Mouse (Mus musculus): Measurements from ENCODE around the gene Aamp. TPM values are rescaled to one million over a fixed set of nuclear protein-coding genes. Genes with fewer than 3 reads are reported as not detected.

The Aamp gene
- polyA plus RNA-seq, 1 experiment: 173 TPM

DNA sequence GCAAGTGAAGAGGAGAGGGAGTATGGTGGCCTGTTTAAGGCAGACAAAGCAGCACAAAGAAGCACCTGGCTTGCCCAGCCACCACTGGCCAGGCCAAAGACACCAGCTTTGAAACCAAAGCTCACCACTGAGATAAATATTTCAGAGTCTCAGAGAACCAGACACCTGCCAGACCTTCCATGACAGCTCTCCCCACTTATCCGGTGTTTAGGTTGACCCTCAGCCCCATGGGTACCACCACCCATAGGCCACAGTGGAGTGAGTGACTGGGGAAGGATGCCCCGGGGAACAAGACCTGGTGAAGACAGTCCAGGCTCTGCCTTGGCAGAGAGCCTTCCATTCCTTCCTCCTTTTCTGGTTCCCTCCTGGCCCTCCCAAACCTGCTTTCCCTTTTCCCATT is 18.3 kb upstream of the Aamp start:
- Histone ChIP-seq H3K4me3 (ENCODE audit: insufficient read depth, low read length) (peak overlapping the region; percentile 72; the same call in 1 of the 2 replicates), H3K4me1 (ENCODE audit: control insufficient read depth, insufficient read depth, low read length) (0 out of 2 replicates have a peak, but pooled peaks cover 2% of the 10 kb centered on the region), H3K27ac (ENCODE audit: insufficient read depth, low read length) (no peak overlapping the region)
- TF ChIP-seq CTCF (IDR thresholded peaks at IDR 0.05; ENCODE audit: extremely low read depth, insufficient read depth, low read length) (no peak), POLR2A (IDR thresholded peaks at IDR 0.05; ENCODE audit: extremely low read depth, insufficient read depth, low read length) (no peak)

DNA sequence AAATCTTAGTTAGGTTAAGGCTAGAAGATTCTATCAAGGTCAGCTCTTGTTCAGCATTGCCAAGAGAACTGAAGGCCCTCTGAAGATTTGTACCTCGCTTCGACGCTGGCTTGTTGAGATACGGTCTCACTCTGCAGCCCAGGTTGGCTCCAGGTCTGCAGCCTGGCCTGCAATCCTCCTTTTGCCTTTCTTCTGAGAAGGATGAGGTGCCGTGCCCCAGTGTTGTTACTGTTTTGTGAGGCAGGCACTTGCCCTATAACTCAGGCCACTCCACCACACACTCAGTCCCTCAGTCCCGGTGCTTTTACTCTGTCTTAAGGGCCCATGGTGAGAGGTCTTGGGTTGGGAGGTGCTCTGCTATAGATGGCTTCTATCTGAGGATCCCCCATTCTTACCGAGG is 17.7 kb upstream of the Aamp start:
- H3K4me3 ChIP-seq (ENCODE audit: insufficient read depth, low read length): no peak overlapping the region
- H3K27ac ChIP-seq (ENCODE audit: insufficient read depth, low read length): 0 out of 2 replicates have a peak overlapping the region, but pooled peaks have one; percentile 17
- H3K4me1 ChIP-seq (ENCODE audit: control insufficient read depth, insufficient read depth, low read length): 0 out of 2 replicates have a peak, but pooled peaks cover 2% of the 10 kb centered on the region
- TF ChIP-seq CTCF (IDR thresholded peaks at IDR 0.05; ENCODE audit: extremely low read depth, insufficient read depth, low read length): no peak
- no peak for TF ChIP-seq POLR2A (IDR thresholded peaks at IDR 0.05; ENCODE audit: extremely low read depth, insufficient read depth, low read length)

DNA sequence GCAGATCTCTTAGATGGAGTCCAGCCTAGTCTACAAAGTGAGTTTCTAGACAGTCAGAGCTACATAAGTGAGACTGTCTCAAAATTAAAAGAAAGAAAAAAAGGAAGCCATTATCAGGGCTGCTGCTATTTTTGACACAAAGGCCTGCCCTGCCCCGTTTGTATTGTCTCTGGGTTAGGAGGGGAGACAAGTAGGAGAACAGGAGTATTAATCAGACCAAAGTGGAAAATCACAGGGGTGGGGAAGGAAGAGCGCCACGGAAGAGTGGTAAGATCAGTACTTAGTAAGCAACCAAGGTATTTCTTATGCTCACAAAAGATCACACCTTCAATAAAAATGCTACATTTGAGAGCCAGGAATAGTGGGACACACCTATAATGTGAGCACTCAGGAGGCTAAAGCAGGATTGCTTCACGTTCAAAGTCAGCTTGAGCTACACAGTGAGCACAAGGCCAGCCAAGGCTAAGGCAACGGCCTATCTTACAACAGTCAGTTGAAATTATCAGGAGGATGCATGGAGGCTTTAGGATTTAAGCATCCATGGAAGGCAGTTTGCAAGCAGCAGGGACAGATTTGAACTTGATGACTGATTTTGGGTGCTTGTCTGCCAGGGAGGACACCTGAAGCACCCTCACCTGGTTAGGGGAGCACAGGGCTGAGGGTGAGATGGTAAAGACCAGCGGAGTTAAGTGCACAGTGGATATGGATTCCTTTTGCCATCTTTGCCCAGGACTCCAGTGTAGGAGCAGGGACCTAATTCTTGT is 16.0 kb upstream of the Aamp start:
- Histone ChIP-seq H3K4me3 (ENCODE audit: insufficient read depth, low read length) (no peak overlapping the region), H3K27ac (ENCODE audit: insufficient read depth, low read length) (peak overlapping the region; percentile 33), H3K4me1 (ENCODE audit: control insufficient read depth, insufficient read depth, low read length) (peaks cover 6% of the 10 kb centered on the region)
- no peak for TF ChIP-seq CTCF (IDR thresholded peaks at IDR 0.05; ENCODE audit: extremely low read depth, insufficient read depth, low read length)

DNA sequence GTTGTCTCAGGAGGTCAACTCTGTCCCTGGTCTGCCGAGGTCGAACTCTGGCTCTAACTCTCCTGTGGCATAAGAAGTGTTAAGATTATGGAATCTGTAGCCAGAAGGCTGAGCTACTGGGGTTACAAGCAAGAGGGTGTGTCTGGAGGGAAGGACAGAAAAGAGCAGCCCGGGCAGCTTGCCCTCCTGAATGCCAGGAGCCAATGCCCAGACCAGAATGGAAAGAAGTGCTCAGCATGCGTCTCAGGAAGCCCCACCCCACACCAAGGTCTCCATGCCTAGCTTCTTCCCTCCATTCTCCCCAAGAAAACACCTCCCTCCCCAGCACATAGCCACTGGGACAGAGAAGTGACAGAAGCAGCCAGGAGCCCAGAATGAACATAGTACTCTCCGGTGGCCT is 14.5 kb upstream of the Aamp start:
- H3K27ac ChIP-seq (ENCODE audit: insufficient read depth, low read length): peak overlapping the region; percentile 44; the same call in 1 of the 2 replicates
- no peak overlapping the region for H3K4me3 ChIP-seq (ENCODE audit: insufficient read depth, low read length)
- peaks cover 15% of the 10 kb centered on the region for H3K4me1 ChIP-seq (ENCODE audit: control insufficient read depth, insufficient read depth, low read length)
- TF ChIP-seq POLR2A (IDR thresholded peaks at IDR 0.05; ENCODE audit: extremely low read depth, insufficient read depth, low read length) (no peak), CTCF (IDR thresholded peaks at IDR 0.05; ENCODE audit: extremely low read depth, insufficient read depth, low read length) (no peak)

DNA sequence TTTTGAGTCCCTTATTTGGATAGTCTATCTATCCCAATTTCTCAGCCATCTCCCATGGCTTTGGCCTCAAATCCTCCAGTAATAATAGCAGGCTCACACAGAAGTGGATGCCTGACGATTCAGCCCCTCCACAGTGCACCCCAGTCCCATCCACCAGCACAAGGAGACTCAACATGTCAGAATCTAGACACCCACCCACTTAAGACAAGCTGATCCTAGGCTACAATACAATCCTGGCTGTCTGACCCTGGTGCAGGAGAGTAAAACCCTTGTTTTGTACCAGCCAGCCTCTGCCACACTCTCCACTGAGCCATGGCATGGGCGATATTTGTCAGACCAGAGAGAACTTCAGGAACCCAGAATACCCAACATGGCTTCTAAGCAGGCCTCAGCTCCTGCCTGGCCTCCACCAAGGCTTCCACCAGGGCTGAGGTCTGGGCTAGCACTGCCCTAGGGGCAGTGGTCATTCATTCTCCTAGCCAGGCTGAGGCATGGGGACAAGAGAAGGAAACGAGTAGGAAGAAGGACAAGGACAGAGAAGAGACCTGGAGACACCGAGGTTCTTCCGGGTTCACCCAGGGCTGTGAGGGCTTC is 13.7 kb upstream of the Aamp start:
- peak overlapping the region; percentile 44 for H3K27ac ChIP-seq (ENCODE audit: insufficient read depth, low read length)
- peaks cover 15% of the 10 kb centered on the region for H3K4me1 ChIP-seq (ENCODE audit: control insufficient read depth, insufficient read depth, low read length)
- H3K4me3 ChIP-seq (ENCODE audit: insufficient read depth, low read length): no peak overlapping the region

DNA sequence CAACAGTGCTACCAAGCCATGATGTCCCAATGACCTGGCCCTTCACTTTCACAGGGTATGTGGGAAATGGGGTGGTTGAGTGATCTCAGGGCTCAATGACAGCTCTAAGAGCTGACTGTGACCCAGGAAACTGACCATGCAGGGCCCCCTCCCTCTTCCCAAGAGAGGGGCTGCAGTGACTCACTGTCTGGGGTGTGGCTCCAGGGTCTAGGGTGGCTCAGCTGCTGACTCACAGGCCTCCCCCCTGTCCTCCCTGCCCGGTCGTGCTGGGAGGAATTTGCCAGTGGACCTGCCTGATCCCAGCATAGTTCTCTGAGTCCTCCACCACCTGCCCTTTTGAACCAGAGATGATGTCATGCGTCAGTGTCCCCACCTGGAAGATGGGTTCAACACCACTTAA is 12.7 kb upstream of the Aamp start:
- TF ChIP-seq POLR2A (IDR thresholded peaks at IDR 0.05; ENCODE audit: extremely low read depth, insufficient read depth, low read length): no peak
- no peak for TF ChIP-seq CTCF (IDR thresholded peaks at IDR 0.05; ENCODE audit: extremely low read depth, insufficient read depth, low read length)
- H3K4me3 ChIP-seq (ENCODE audit: insufficient read depth, low read length): no peak overlapping the region
- H3K4me1 ChIP-seq (ENCODE audit: control insufficient read depth, insufficient read depth, low read length): peaks cover 16% of the 10 kb centered on the region
- peak overlapping the region; percentile 47 for H3K27ac ChIP-seq (ENCODE audit: insufficient read depth, low read length)

More for the DNA sequence above, 13.7 kb upstream of the Aamp start:
- no peak for TF ChIP-seq POLR2A (IDR thresholded peaks at IDR 0.05; ENCODE audit: extremely low read depth, insufficient read depth, low read length)
- no peak for TF ChIP-seq CTCF (IDR thresholded peaks at IDR 0.05; ENCODE audit: extremely low read depth, insufficient read depth, low read length)

DNA sequence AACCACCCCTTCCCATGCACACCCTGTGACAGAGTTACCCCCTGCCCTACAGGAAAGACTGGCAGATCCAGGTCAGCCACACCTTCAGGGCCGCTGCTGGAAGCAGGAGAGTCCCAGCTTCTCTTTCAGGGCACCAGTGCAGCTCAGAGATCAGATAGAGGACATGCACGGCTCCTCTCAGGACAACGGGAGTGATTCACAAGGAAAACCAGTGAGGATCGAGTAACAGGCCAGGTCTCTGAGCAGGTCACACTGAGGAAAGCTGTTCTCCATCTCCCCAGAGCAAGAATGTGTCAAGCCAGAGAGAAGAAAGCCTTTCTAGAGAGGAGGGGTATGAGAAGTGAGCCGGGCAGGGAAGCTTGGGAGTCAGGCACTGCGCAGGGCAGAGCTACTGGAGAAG is 11.9 kb upstream of the Aamp start:
- TF ChIP-seq POLR2A (IDR thresholded peaks at IDR 0.05; ENCODE audit: extremely low read depth, insufficient read depth, low read length) (no peak), CTCF (IDR thresholded peaks at IDR 0.05; ENCODE audit: extremely low read depth, insufficient read depth, low read length) (no peak)
- Histone ChIP-seq H3K27ac (ENCODE audit: insufficient read depth, low read length) (peak overlapping the region; percentile 97), H3K4me3 (ENCODE audit: insufficient read depth, low read length) (no peak overlapping the region), H3K4me1 (ENCODE audit: control insufficient read depth, insufficient read depth, low read length) (peaks cover 16% of the 10 kb centered on the region)

DNA sequence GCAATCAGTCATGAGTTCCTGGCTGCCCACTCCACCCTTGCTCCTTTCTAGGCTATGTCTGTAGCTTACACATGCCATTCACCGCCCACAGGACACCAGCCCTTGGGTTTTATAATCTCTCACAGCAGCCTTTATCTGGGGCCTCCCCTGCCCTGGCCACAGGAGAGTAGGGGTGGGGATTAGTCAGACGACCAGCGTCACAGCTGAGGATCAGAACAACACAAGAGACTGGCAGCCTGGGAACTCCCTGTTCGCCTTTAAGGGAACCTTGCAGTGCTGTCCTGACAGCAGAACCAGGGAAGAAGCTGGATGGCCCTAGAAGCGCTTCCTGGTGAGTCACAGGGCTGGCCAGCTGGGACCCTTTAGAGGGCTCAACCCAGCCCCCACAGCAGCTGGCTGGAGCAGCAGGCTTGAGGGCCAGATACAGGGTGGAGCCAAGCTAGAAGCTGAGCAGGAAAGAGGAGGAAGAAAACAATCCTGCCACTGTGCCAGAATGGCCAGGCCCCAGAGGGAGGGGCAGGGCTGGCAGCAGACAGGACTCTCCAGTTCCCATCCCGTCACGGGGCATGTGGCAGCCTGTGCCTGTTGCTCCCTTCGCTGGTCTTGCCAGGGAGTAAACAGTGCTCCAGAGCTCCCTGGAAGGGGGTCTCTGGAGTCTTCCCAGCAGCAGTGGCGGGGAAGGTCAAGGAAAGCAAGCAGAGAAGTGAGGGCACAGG is 11.1 kb upstream of the Aamp start:
- TF ChIP-seq CTCF (IDR thresholded peaks at IDR 0.05; ENCODE audit: extremely low read depth, insufficient read depth, low read length) (no peak), POLR2A (IDR thresholded peaks at IDR 0.05; ENCODE audit: extremely low read depth, insufficient read depth, low read length) (0 out of 2 replicates have a peak, but pooled peaks have one; percentile 8)
- H3K27ac ChIP-seq (ENCODE audit: insufficient read depth, low read length): peak overlapping the region; percentile 97
- peaks cover 18% of the 10 kb centered on the region for H3K4me1 ChIP-seq (ENCODE audit: control insufficient read depth, insufficient read depth, low read length)
- H3K4me3 ChIP-seq (ENCODE audit: insufficient read depth, low read length): no peak overlapping the region

DNA sequence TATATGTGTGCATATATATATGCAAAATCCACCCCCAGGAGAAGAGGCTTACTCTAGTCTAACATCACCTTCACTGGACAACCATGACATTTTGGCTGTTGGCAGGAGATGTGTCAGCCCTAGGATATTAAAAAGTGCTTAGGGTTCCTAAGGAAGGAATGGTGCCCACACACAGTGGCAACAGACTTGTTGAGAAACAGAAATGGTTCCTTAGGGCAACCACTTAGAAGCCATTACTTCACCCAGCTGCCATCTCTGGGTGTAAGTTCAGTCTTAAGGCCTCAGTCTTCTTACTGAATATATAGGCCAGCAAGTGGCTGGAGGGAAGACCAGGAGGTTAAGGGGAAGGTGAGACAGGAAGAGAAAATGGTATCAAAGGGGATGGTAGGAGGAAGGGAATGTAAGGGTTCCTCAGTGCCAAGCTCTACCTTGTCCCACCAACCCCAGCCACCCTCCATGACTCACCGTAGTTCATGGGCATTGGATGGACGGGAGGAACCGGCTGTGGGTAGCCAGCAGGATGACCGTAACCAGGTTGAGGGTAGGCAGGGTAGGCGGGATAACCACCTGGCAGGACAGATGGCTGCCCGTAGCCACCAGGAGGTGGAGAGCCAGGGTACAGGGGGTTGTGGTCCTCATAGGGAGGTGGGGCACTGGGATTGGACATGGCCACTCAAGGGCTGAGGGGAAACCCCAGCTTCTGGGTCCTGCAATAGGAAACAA is 10.4 kb upstream of the Aamp start:
- Histone ChIP-seq H3K4me3 (ENCODE audit: insufficient read depth, low read length) (no peak overlapping the region), H3K4me1 (ENCODE audit: control insufficient read depth, insufficient read depth, low read length) (peaks cover 21% of the 10 kb centered on the region), H3K27ac (ENCODE audit: insufficient read depth, low read length) (peak overlapping the region; percentile 97)
- TF ChIP-seq POLR2A (IDR thresholded peaks at IDR 0.05; ENCODE audit: extremely low read depth, insufficient read depth, low read length) (no peak), CTCF (IDR thresholded peaks at IDR 0.05; ENCODE audit: extremely low read depth, insufficient read depth, low read length) (no peak)
